Mouse (Mus musculus) hindbrain, embryonic 12.5 days (tissue): ENCODE results near the gene Cldn3. TPM values are rescaled to one million over a fixed set of nuclear protein-coding genes. Genes with fewer than 3 reads are reported as not detected.
A peak's percentile ranks its signal among the peaks of the same experiment; 100 is the strongest.

Experiments
- ATAC-seq: fragments of 200-750 bp; cut with Nextera tagmentation; 2 replicates; pipeline ENCODE4 v1.8.0; 2017; ENCODE audit warnings: moderate TSS enrichment; ENCODE audit not compliant: low FRiP score
- H3K27ac ChIP-seq: fragments of 300-500 bp; sonication (generic); 2 replicates; pipeline ENCODE4 v1.5.1; 2016; ENCODE audit warnings: mild to moderate bottlenecking
- H3K27me3 ChIP-seq: fragments of 300-500 bp; sonication (generic); 2 replicates; pipeline ENCODE4 v1.6.1; 2016; ENCODE audit warnings: mild to moderate bottlenecking
- H3K36me3 ChIP-seq: fragments of 300-500 bp; sonication (generic); 2 replicates; pipeline ENCODE4 v1.6.1; 2016; ENCODE audit warnings: mild to moderate bottlenecking
- H3K4me1 ChIP-seq: fragments of 300-500 bp; sonication (generic); 2 replicates; pipeline ENCODE4 v1.6.1; 2016
- H3K4me2 ChIP-seq: fragments of 300-500 bp; sonication (generic); replicated peaks from 2 replicates; pipeline ENCODE4 v1.6.1; 2016; ENCODE audit warnings: mild to moderate bottlenecking
- H3K4me3 ChIP-seq: fragments of 300-500 bp; sonication (generic); 2 replicates; pipeline ENCODE4 v1.5.1; 2016; ENCODE audit warnings: mild to moderate bottlenecking
- H3K9ac ChIP-seq: fragments of 300-500 bp; sonication (generic); 2 replicates; pipeline ENCODE4 v1.6.1; 2016; ENCODE audit warnings: mild to moderate bottlenecking, moderate library complexity
- H3K9me3 ChIP-seq: fragments of 300-500 bp; sonication (generic); replicated peaks from 2 replicates; pipeline ENCODE4 v1.6.1; 2016; ENCODE audit warnings: mild to moderate bottlenecking
- WGBS: fragments of 180-500 bp; shearing (Covaris S2); methylation state at CpG from one replicate; pipeline ENCODE4 v1.1.7; 2016; 5-methylcytosine and 5-hydroxymethylcytosine counted together
- polyA plus RNA-seq: library from polyadenylated mRNA; unstranded; fragments of >200 nt; fragmentation: Nextera tagmentation; extraction: Ambion mirVana; gene quantifications from 2 replicates; pipeline ENCODE4 v1.2.1, GENCODE M21; 2016

The Cldn3 gene
- polyA plus RNA-seq, 1 experiment from 2014 or later = 18.3 TPM

- Histone ChIP-seq H3K27me3 (no peaks in the 10 kb centered on the region), H3K4me2 (peak overlapping the region; percentile 61), H3K4me3 (0 out of 2 replicates have a peak overlapping the region, but pooled peaks have one; percentile 58), H3K27ac (no peak overlapping the region; the same call in 1 of the 2 replicates), H3K9me3 (no peaks in the 10 kb centered on the region), H3K9ac (peak overlapping the region; percentile 23; the same call in 1 of the 2 replicates), H3K36me3 (no peaks in the 10 kb centered on the region; the same call in 1 of the 2 replicates), H3K4me1 (peaks cover 38% of the 10 kb centered on the region)
- WGBS = 86% methylated on average over 25 of the region's 25 CpGs
- ATAC-seq = no peak
Measured at GRCm38 (mm10) chr5:135010841-135011743, 25.1 kb downstream of the Cldn3 start.

GRCm38 (mm10) chr5:135011809-135012613, 26.0 kb downstream of the Cldn3 start:
- Histone ChIP-seq H3K4me3 (peak overlapping the region; percentile 12; the same call in 1 of the 2 replicates), H3K4me2 (peak overlapping the region; percentile 41), H3K9me3 (no peaks in the 10 kb centered on the region), H3K27me3 (no peaks in the 10 kb centered on the region), H3K4me1 (peaks cover 38% of the 10 kb centered on the region), H3K27ac (peak overlapping the region; percentile 19), H3K9ac (peak overlapping the region; percentile 23; the same call in 1 of the 2 replicates), H3K36me3 (no peaks in the 10 kb centered on the region; the same call in 1 of the 2 replicates)
- ATAC-seq = no peak
- 19% methylated on average over 26 of the region's 26 CpGs for WGBS

GRCm38 (mm10) chr5:135012671-135013441, 26.8 kb downstream of the Cldn3 start:
- WGBS = 5% methylated on average over 16 of the region's 16 CpGs
- peak overlapping the region; percentile 19 for H3K27ac ChIP-seq
- H3K4me2 ChIP-seq = peak overlapping the region; percentile 41
- H3K9me3 ChIP-seq = no peaks in the 10 kb centered on the region
- no peaks in the 10 kb centered on the region; the same call in 1 of the 2 replicates for H3K36me3 ChIP-seq
- H3K4me3 ChIP-seq = peak overlapping the region; percentile 12; the same call in 1 of the 2 replicates
- no peaks in the 10 kb centered on the region for H3K27me3 ChIP-seq
- H3K9ac ChIP-seq = no peak overlapping the region
- H3K4me1 ChIP-seq = peaks cover 38% of the 10 kb centered on the region
- no peak for ATAC-seq

- Histone ChIP-seq H3K9ac (no peak overlapping the region), H3K27ac (no peak overlapping the region), H3K36me3 (no peaks in the 10 kb centered on the region; the same call in 1 of the 2 replicates), H3K4me2 (no peak overlapping the region), H3K4me3 (no peak overlapping the region), H3K9me3 (no peaks in the 10 kb centered on the region), H3K27me3 (no peaks in the 10 kb centered on the region), H3K4me1 (peaks cover 27% of the 10 kb centered on the region)
- 0 out of 2 replicates have a peak, but pooled peaks have one; percentile 5 for ATAC-seq
- 14% methylated on average over 7 of the region's 7 CpGs for WGBS
Measured at GRCm38 (mm10) chr5:135015497-135015896, 29.5 kb downstream of the Cldn3 start.

DNA sequence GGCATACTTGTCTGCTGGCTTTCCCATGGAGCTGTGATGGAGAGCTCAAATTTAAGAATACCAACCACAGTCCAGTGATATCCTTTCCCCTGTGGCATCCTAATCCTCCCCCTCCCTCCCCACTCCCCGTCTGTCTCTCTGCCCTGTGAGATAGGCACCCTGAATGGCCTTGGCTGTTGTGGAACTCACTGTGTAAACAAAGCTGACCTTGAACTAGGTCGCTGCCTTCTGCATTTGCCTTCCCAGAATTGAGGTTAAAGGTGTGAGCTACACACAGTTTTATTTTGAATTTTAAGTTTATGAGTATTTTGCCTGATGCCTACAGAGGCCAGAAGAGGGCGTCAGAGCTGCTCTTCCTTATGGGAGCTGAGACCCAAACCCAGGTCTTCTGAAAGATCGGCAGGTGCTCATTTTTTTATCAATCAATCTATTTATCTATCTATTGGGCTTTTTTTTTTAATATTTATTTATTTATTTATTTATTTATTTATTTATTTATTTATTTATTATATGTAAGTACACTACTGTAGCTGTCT, 30.3 kb downstream of the Cldn3 start:
- no peaks in the 10 kb centered on the region for H3K27me3 ChIP-seq
- H3K9ac ChIP-seq = no peak overlapping the region
- H3K4me1 ChIP-seq = peaks cover 19% of the 10 kb centered on the region
- no peak for ATAC-seq
- no peaks in the 10 kb centered on the region for H3K9me3 ChIP-seq
- no peak overlapping the region for H3K4me3 ChIP-seq
- H3K27ac ChIP-seq = no peak overlapping the region
- WGBS = 59% methylated on average over 4 of the region's 4 CpGs
- no peaks in the 10 kb centered on the region; the same call in 1 of the 2 replicates for H3K36me3 ChIP-seq
- no peak overlapping the region for H3K4me2 ChIP-seq

DNA sequence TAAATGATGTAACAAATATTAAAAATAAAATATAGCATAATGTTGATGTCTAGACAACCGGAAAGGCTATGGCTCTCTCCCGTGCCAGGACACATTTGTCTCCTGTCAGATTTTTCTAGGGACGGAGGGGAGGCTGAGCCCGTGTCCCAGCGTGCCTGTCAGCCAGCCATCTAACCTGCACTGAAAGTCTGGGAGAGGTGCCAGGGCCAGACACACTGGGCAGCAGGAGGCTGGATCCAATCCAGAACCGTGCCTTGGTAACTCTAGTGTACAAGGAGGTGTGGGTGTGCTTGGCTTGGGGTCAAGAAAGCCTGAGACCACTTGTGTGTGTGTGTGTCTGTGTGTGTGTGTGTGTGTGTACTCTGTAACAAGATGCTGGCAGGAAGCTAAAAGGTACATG, 35.8 kb downstream of the Cldn3 start:
- ATAC-seq = no peak
- H3K4me2 ChIP-seq = no peak overlapping the region
- H3K9ac ChIP-seq = no peak overlapping the region
- no peaks in the 10 kb centered on the region for H3K9me3 ChIP-seq
- WGBS = 72% methylated on average over 6 of the region's 6 CpGs
- H3K4me3 ChIP-seq = no peak overlapping the region
- peaks cover 6% of the 10 kb centered on the region; the same call in 1 of the 2 replicates for H3K27me3 ChIP-seq
- peaks cover 26% of the 10 kb centered on the region for H3K4me1 ChIP-seq
- H3K27ac ChIP-seq = no peak overlapping the region; the same call in 1 of the 2 replicates
- no peaks in the 10 kb centered on the region for H3K36me3 ChIP-seq

DNA sequence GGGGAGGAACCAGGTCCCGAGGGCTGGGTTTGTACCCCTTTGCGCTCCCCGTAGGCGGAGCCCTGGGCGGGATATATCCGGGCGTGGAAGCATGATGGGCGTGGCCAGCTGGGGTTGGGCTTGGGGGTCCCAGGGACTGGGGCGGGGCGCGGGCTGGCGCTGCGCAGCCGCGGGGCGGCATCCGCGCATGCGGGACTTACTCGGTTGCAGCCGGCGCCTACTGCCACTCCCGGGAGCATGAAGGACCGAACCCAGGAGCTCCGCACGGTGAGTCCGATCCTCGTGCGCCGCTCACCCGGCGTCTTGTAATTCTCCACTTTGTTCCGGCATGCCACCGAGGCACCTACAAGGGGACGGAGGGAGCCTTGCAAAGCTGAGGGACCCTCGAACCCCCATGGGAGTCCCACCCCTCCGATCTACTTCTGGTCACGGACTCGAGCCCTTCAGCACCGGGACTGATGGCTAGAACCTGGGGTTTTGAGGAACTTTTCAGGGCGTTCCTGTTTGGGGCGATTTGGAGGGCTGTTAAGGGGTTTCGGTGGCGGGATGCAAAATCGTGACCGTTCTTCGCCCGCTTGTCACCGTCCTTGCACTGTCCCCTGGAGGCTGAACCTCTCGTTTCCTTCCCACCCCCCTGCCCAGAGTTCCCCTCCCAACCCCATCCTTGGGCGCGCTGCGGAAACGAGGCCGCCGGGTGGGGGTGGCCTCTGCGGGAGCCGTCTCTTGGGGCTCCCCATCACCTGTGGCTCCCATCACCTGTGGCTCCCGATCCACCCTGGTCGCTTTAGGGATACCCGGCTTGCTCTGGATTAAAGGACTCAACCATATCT, 37.5 kb downstream of the Cldn3 start, which contains the start of gene Stx1a:
Stx1a (plus strand) TSS at position 139 of the 830 bp plus-strand sequence.
- peaks cover 29% of the 10 kb centered on the region for H3K4me1 ChIP-seq
- peak; percentile 92 for ATAC-seq
- H3K4me3 ChIP-seq = peak within 1 kb of the TSS; percentile 61
- no peaks in the 10 kb centered on the region for H3K36me3 ChIP-seq
- H3K9ac ChIP-seq = peak within 1 kb of the TSS; percentile 75
- no peaks in the 10 kb centered on the region for H3K9me3 ChIP-seq
- WGBS = under 1% methylated on average over 61 of the region's 61 CpGs
- peak within 1 kb of the TSS; percentile 72 for H3K4me2 ChIP-seq
- peaks cover 6% of the 10 kb centered on the region; the same call in 1 of the 2 replicates for H3K27me3 ChIP-seq
- no peak within 1 kb of the TSS for H3K27ac ChIP-seq

GRCm38 (mm10) chr5:135024665-135025224, 38.7 kb downstream of the Cldn3 start:
- Histone ChIP-seq H3K4me1 (peaks cover 38% of the 10 kb centered on the region), H3K9me3 (no peaks in the 10 kb centered on the region), H3K4me3 (peak overlapping the region; percentile 61), H3K36me3 (no peaks in the 10 kb centered on the region), H3K27ac (peak overlapping the region; percentile 32; the same call in 1 of the 2 replicates), H3K9ac (peak overlapping the region; percentile 75), H3K27me3 (peaks cover 6% of the 10 kb centered on the region; the same call in 1 of the 2 replicates), H3K4me2 (peak overlapping the region; percentile 72)
- ATAC-seq = no peak
- 69% methylated on average over 11 of the region's 11 CpGs for whole genome bisulfite sequencing

DNA sequence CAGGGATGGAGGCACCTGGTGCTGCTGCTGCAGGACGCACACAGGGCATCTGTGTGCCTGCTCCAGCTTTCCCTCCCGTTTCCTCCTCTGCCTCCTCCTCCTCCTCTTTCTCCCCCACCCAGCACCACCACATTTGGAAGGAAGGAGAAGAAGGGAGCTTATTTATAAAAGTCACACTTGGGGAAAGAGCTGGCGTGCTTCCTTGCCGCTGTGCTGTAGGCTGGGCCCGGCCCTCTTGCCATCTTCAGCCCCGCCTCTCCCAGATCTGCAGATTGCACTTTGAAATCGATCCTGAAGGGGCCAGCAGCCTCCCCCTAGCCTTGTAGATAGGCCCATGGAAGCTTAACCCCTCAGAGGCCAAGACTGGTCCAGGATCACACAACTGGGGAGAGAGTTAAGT, 39.9 kb downstream of the Cldn3 start:
- H3K4me2 ChIP-seq = peak overlapping the region; percentile 30
- H3K27me3 ChIP-seq = peaks cover 6% of the 10 kb centered on the region; the same call in 1 of the 2 replicates
- no peak overlapping the region for H3K4me3 ChIP-seq
- ATAC-seq = no peak
- H3K36me3 ChIP-seq = no peaks in the 10 kb centered on the region
- WGBS = 23% methylated on average over 7 of the region's 7 CpGs
- H3K9me3 ChIP-seq = no peaks in the 10 kb centered on the region
- no peak overlapping the region; the same call in 1 of the 2 replicates for H3K27ac ChIP-seq
- H3K4me1 ChIP-seq = peaks cover 38% of the 10 kb centered on the region
- H3K9ac ChIP-seq = peak overlapping the region; percentile 43; the same call in 1 of the 2 replicates
